Mouse (Mus musculus) hematopoietic stem cell, adult 5-6 weeks (primary cell): ENCODE data around the gene Elmo1. TPM values are rescaled to one million over a fixed set of nuclear protein-coding genes. Genes with fewer than 3 reads are reported as not detected.

Experiments used
- ATAC-seq, 2 experiments: fragments of 125-278 bp in 1 of 2; replicated peaks in 1 of 2; 2 replicates each; pipeline ENCODE4 v1.8.0; 2016 to 2017; ENCODE audit warnings: inconsistent platforms in 2 of 2, mild to moderate bottlenecking in 2 of 2, moderate number of reproducible peaks in 2 of 2, low read depth in 1 of 2, moderate TSS enrichment in 1 of 2; ENCODE audit not compliant: low FRiP score in 2 of 2, poor library complexity in 2 of 2, severe bottlenecking in 2 of 2, insufficient read depth in 1 of 2, low TSS enrichment in 1 of 2
- total RNA-seq: library from RNA; stranded (forward); fragments of 172-1452, 232-1000 nt; gene quantifications from 2 replicates; pipeline ENCODE4 v1.2.3, GENCODE M21; 2017

The Elmo1 gene
- total RNA-seq, 1 experiment from 2014 or later = 91.4 TPM

GRCm38 (mm10) chr13:20406470-20407213, 316.2 kb downstream of the Elmo1 start:
- ATAC-seq = no peak

GRCm38 (mm10) chr13:20410306-20411101, 320.1 kb downstream of the Elmo1 start:
- ATAC-seq = no peak

GRCm38 (mm10) chr13:20416691-20417660, 326.6 kb downstream of the Elmo1 start:
- no peak for ATAC-seq

GRCm38 (mm10) chr13:20430998-20431397, 340.6 kb downstream of the Elmo1 start:
- ATAC-seq = no peak

- ATAC-seq = no peak
Observed at GRCm38 (mm10) chr13:20433221-20433858, 342.9 kb downstream of the Elmo1 start.

DNA sequence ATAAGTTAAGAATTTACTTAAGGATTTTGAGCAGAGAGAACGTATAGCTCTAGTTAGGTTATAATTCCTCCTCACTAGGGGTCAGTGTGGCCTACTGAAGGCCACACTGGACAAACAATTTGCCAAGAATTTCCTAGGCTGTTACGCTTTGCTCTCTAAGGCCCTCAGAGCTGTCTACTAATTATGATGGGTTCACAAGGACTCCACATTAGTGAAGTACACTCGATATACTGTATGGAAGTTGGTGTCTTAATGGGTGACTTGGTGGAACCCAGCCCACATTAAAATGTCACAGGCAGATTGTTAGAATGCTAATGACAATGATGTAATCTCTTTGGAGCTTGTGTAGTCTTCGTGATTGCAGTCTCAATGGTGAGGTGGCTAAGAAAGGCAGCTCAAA, 343.7 kb downstream of the Elmo1 start:
- no peak for ATAC-seq

GRCm38 (mm10) chr13:20439488-20439887, 349.1 kb downstream of the Elmo1 start:
- no peak for ATAC-seq

GRCm38 (mm10) chr13:20450831-20451353, 360.5 kb downstream of the Elmo1 start:
- no peak for ATAC-seq

GRCm38 (mm10) chr13:20454357-20454756, 364.0 kb downstream of the Elmo1 start:
- ATAC-seq = no peak

DNA sequence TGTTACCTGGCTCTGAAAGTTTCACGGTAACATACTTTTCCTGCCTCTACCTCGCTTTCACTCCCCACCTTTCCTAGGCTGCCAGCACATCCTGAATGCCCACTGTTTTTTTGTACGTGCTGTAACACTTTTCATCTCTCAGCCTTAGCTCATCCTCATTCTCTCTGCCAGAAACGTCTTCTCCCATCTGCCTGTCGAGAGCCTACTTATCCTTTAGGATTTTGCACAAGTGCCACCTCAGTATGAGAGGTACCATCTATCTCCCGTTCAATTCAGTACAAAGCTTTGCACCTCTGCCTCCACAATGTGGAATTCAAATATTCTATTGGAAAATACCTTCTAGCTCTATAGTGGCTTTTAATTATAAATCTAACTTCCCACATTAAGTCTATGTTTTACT, 369.7 kb downstream of the Elmo1 start:
- ATAC-seq = no peak

- ATAC-seq = no peak
Observed at GRCm38 (mm10) chr13:20461616-20462015, 371.2 kb downstream of the Elmo1 start.

DNA sequence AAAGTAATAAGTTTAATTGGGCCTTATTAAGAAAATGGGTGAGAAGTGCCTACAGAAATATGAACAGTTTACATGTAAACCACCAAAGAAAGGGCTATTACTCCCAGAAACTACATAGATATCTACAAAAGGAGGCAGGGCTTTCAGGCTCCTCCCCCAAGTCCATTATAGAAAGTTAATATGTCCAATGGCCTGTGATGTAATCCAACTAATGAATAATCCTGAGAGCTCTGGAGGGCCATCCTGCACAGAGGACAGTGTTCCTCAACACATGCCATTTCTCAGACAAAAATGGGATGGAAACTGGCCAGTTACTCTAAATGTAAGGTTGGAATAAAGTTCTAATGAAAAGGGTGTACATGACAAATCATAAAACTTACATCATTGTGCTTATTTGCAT, 373.8 kb downstream of the Elmo1 start:
- no peak for ATAC-seq

DNA sequence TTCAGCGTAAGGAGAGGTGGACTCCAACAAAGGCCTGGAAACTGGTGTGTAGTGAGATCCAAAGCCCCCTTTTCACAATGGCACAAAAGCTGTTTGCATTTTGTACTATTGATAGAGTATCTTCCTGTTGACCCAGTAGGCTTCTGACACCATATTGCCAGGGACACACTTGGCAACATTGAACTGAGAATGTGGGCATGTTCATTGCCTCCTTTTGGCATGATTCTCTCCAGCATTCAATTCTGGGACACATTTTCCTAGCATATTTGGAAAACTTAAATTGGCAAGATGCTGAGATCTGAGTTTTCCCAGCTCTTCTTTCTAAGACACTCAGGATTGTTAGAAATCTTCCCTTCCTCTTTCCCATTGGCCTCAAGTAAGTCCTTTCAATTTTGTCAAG, 377.0 kb downstream of the Elmo1 start:
- ATAC-seq = no peak

GRCm38 (mm10) chr13:20471732-20472131, 381.3 kb downstream of the Elmo1 start:
- peak; percentile 67 to 82; a peak in 3 of 4 replicates for ATAC-seq

DNA sequence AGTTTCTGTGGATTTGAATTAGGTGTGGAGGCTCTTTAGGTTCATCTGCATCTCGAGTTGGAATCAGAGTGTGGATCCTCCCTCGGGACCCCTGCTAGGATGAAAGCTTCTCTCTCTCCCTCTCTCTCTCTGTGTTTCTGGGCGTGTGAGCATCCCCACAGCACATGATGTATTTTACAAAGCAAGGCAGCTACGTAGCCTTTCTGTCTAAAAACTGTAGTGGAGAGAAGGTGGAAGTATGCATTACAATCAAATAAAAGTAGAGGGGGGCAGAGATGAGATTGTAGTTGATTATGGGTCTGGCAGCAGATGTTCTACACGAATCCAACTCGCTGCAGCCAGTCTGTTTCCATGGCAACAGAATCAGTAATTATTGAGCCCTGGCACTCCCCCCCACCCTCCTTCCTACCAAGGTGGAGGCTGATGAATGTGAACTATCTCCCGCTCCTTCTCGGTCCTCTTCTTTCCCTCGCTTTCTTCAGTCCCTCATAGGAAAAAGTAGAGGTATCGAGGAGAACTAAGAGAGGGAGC, 382.0 kb downstream of the Elmo1 start:
- ATAC-seq = no peak

DNA sequence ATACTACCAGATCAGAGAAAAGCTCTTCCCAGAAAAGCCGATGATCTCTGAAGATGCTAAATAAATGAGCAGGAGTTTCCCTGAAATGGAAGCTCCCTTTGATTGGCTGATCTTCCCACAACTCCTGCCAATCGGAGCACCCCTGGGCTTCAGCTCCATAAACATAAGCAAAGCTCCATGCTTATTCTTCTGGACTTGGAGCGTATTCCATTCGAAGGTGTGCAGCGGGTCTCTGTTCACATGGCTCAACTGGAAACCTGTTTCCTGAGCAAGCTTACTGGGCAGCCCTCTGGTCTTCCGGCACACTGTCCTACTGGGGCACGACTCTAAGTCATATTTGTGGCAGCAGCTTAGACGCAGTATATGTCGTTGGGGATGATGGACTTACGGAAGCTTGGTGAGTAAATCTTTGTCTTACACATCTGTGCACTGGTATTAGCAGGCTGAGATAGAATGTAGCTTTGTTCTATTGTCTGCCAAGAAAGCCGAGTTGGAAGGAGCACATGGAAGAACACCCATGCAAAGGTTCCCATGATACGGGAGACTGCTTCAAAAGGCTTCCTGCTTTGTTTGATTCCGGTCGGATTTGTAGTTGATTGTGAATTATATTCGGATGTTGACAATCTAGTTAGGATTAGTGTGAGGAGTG, 382.6 kb downstream of the Elmo1 start:
- ATAC-seq = no peak
